Mouse (Mus musculus) bone marrow macrophage, adult 2 months (primary cell): ENCODE data around the gene Slc5a1.

Source experiments
- CTCF ChIP-seq: IDR thresholded peaks from 2 replicates; pipeline ENCODE4 v1.5.1; 2012; ENCODE audit warnings: low read depth, mild to moderate bottlenecking, low read length, moderate library complexity
- POLR2A ChIP-seq: IDR thresholded peaks from 2 replicates; pipeline ENCODE4 v1.6.1; 2012; ENCODE audit warnings: mild to moderate bottlenecking, low read depth, low read length, borderline replicate concordance

GRCm38 (mm10) chr5:33210515-33210914 is 106.5 kb downstream of the Slc5a1 start:
- no peak for TF ChIP-seq CTCF
- no peak for TF ChIP-seq POLR2A
